Mouse (Mus musculus): Measurements from ENCODE around the gene Fam187b.

Gene Fam187b

DNA sequence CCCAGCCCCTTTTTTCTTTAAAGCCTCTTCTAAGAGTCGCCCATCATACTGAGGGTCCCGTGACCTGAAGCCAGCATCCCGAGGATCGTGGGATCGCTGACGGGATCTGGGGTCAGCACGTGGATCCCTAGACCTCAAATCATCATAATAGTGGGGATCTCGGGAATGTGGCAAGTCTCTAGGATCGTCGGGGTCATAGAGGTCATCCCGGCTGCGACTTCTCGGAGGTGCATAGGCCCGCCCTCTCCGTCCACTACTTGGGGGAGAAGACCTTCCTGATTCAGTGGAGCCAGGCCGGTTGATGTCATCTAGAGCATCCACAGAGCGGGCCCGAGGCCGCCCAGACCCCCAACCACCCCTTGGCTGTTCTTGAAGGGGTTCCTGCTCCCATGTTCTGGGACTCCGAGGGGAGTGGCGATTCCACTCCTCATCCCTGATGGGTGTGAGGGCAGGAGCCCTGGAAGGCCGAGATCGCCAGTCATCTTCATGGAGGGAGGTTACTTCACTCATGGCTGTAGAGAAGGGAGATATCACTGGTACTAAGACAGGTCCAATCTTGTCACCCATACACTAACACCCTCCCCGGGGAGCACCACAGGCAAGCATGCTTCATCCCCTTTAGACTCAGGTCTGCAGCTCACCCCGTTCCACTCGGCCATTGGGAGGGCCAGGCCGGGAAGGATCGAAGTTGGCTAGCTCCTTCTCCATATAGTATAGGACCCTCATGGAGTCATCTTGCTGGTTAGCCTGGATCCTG is 15.3 kb upstream of the Fam187b start:
- no peak for DNase-seq (ENCODE audit: low spot score)

DNA sequence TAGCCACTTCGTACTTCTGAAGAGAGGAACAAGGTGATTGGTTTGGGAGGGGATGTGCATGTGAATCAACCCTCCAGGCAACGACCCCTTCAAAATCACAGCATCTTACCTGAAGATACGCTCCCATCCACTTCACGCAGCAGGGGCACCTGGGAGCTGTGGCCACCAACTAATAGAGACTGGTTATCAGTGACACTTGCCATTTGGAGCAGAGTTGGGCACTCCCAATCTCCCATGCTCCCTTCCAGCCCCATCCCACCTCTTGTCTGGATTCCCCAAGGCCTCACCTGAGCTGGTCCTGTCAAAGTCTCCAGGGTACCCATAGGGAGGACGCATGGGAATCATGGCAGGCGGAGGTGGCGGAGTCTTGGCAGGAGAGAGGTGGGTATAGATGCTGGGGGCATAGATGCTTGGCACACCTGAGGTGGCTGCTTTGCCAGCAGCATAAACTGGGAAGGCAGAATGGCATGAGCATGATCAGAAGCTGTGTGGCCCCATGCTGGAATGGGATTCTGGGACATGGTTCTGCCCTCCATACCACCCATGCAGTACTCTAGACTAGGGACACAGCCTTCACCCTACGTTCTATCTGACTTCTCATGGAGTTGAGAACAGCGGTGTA is 14.6 kb upstream of the Fam187b start:
- DNase-seq (ENCODE audit: low spot score) = no peak

DNA sequence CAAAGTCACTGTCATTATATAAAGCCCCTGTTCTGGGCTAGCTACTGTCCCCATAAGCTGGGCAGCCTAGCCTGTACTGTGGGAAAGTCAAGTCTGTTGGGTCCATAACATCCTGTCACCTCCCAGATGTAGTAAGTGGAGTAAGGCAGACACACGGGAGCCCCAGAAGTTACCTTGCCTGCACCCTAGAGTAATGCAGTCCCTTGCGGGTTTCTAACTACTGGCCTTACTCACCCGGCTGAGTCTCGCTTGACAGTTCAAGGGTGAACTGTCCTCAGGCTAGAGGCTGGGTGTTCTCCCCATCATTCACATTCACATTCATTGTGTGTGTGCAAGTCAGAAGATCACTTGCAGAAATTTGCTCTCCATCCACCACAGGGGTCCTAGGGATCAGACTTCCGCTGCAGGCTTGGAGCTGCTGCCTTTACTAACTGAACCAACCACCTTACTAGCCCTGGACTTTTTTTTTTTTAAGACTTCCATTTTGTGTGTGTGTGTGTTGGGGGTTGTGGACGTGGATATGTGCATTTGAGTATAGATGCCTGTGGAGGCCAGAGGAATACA is 13.7 kb upstream of the Fam187b start:
- no peak for DNase-seq (ENCODE audit: low spot score)

DNA sequence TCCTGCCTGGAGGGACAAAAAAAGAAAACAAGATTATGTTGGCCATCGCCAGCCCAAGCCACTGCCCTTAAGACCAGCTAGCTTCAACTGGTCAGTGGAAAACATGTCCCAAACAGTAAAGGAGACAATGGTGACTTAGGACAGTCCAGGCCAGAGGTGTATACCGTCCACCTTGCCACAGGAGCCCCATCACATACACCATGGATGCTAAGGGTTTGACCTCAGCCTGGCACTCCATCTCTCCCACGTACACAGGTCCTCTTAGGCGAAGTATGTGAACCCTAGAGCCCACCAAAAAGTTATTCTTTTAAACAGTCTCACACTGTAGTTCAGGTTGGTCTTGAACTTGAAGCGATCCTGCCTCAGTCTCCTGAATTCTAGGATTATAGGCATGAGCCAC is 10.7 kb upstream of the Fam187b start:
- no peak for DNase-seq (ENCODE audit: low spot score)

DNA sequence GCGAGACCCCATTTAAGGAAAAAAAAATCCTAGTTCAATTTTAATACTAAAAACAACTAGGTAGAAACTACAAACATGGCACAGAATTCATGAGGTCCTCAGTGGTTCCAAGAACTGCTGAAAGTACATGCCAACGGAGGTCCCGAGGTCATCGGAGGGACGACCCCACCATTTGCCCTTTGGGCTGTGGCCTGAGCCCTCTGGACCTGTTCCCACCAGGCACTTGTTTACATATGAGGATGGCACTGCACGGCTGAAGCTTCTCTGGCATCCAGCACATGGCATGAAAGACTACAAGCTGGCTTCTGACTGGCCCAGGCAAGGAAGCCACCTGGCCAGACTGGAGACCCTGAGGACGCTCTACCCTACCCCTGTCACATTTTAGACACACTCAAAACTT is 9.2 kb upstream of the Fam187b start:
- DNase-seq (ENCODE audit: low spot score) = no peak

DNA sequence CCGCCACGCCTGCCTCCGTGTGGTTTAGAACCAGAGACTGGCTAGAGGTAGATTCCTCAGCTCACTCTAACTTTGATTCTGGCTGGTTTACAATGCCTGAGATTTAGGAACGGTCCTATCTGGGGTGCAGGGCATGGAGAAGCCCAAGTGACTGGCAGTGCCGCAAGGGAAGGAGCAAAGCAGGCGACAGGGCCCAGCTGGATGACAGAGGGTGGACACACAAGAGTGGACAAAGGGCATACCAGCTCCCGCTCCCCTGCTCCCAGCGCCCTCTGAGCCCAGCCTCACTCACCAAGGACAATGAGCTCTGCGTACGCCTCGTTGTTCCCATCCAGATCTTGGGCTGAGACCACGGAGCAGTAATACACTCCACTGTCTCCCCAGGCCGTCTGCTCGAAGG is 7.9 kb upstream of the Fam187b start:
- DNase-seq (ENCODE audit: low spot score) = no peak

DNA sequence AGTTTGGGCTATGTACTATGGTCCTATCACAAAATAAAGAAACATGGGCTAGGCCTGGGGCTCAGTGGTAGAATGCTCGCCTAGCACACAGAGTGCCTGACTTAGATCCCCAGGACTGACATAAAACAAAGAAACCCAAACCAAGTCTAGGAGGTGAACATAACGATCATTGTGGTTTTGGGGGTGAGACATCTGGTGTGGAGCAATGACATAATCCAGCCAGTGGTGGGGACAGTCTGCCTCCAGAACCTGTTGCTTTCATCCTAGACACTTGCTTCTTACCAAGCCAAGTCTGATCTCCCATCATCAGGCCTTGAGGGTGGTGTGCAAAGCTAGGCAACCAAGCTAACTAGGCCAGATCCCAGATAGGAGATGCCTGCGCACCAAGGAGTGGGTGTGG is 6.9 kb upstream of the Fam187b start:
- DNase-seq (ENCODE audit: low spot score) = no peak

DNA sequence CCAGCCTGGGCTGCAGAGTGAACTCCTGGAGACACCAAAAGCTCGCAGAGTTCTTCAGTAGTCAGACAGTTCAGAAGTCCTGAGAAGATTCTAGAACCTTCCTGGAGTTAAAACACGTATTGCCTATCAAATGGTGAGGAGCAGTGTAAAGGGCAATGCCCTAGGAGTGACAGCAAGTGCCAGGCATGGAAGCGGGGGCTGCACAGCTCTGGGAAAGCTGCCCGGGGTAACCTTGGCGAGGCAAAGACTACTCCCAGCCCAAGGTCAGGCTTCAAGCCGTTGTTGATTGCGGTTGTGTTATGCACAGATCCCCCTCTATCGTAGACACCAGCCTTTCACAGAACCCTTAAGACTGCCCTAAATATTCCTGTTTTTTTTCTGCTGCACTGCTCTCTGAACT is 5.0 kb upstream of the Fam187b start:
- DNase-seq (ENCODE audit: low spot score) = no peak

DNA sequence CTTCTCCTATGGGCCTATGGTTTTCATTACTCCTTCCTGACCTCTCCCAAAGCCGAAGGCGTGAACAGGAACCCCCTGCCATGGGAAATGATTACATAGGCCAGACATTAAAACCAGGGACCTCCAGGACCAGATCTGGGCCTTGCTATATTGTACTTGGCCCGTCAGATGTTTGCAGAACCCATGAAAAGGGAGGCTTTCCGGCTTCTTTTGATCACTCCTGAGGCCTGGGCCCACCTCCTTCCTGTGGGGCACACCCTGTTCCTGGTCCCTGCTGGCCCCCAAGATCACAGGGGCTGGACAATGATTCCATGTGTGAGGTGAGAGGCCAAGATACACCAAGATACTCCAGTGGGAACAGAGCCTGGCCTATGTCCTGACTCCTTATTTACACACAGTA is 4.4 kb upstream of the Fam187b start:
- no peak for DNase-seq (ENCODE audit: low spot score)

DNA sequence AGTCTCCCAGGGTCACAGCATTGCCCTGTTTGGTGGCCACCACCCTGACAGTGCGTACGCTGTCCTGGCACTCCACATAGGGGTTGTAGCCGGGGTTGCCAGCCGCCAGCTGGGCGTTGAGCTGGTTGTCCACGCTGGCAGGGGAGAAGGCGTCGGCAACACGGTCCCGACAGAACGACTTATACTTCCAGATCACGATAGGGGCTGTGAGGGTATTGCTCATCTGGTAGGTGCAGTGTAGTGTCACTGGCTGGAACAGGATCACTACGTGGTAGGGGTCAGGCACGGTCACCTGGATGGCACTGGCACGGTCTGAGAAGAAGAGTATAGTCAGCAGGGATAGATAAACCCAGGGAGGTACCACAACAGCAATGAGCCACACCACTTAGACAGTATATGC is 1.7 kb upstream of the Fam187b start:
- no peak for DNase-seq (ENCODE audit: low spot score)

DNA sequence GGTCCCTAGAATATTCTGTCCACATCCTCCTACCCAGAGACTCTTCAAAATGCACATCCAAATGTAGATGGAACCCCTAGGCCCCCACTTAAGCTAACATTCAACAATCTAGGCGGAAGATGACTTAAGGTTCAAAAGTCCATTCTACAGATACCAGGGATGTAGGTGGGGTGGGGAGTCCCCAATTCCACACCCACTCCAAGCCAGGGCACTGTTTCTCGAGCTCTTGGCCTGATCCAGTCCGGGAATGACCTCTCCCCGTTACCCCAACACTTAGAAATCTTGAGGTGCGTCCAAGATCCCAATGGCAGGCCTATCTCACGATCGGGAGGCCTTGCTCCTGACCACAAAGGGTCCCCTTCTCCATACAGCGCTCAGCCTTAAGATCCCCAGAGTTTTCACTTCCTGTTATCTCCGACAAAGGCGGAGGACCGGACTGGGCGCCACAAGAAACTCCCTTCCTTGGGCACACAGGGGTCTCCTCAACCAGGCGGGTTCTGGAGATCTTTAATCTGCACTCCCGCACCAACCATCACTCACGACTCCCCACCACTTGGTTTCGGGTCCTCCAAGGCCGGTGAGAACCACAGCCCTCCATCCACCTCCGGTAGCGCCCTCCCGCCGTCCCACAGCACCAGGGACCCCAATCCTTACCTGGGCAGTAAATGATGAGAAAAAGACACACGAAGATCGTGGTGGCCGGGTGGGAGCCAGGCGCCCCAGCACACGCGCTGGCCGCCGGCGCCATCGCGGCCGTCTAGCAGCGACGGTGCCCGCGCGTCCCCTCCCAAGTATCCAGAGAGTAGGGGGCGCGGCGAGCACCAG is 952 bp upstream of the Fam187b start:
- DNase-seq (ENCODE audit: low spot score) = no peak

DNA sequence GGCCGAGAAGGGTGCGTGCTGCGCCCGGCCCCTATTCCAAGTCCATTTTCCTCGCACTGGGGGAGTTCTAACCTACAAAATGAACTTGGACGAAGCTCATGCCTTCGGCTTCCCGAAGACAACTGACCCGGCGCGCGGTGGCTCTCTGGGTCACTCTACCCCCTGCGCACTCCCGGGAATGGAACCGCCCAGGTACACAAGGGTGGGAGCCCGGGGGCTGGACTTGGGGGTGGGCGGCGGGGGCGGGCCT is 414 bp upstream of the Fam187b start, which contains the start of gene Lsr:
Gene Lsr, minus strand, starts transcription at position 214 of the 250 bp plus-strand sequence.
- DNase-seq (ENCODE audit: low spot score) = no peak

DNA sequence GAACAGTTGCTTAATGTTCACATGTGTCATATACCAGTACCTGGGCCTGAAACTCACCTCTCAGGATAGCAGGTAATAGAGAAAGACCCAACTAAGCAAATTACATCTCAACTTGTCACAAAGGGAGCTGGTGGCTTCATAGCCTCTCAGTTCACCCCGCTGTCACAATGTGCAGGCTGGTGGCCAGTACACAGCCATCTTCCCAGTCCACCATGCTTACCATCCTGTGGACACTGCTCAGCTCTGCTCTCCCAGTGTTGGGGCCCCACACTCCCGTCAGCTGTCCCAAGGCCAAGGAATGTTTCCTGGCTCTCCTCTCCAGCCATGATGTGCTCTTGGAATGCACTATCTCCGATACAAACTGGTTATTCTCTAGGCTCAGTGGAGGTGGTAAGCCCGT is 8.1 kb downstream of the Fam187b start:
- no peak for DNase-seq (ENCODE audit: low spot score)

DNA sequence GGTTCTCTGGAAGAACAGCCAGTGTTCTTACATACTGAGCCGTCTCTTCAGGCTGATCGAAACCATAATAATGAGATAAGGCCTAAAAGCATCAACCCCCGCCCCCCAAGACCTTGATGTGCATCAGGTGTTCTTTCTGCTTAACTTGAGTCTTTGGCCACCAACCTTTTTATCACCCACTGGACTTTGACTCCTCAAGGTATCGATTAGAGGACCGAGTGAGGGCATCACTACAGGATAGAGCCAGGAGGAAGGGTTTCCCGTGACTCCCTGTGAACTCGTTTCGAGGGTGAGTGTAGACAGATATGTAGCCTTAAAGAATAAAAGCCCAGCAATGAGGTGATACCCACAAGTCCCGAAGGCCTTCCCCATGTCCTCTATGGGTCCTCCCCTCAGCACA is 11.8 kb downstream of the Fam187b start:
- DNase-seq (ENCODE audit: low spot score) = no peak

DNA sequence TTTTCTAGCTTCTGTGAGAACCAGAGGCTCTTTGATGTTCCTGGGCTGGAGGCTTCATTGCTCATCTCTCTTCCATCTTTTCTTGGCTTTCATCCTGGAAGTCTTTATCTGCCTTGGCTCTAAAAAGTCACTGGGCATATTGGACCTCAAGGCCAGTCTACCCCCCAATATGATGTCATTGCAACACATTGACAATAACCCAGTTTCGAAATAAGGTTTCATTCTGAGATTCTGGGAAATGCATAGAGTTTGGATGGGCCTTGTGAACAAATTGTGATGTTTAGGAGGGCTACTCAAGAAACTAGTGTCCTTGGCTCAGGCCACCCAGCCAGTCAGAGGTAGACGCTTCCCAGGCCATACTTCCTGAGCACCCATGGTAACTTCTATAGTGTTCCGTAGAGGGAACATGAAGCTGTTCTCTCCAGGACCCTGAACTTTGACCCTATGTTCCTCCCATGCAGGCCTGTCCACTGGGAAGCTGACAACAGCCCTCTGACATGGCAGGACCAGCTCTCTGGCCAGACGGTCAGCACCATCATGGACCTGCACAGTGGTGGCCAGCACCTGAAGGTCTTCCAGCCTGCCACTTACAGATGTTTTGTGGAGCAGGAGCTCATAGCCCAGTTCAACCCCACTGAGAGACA is 15.1 kb downstream of the Fam187b start:
- no peak for DNase-seq (ENCODE audit: low spot score)

DNA sequence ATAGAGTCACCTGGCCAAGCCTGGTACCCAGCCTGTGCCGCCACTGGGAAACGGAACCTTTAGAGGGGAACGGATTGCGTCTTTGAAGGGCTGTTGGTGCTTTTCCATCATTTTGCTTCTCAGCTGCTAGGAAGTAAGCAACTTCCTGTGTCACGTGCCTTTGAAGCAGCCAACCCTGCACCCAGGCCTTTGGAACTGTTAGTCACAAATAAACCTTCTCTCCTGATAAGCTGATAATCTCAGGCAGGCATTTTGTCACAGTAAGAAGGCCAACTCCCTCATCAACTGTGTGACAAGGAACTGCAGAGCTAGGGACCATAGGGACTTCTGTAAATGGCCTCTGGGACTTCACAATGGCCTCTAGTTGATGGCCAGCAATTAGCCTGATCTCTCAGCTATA is 18.6 kb downstream of the Fam187b start:
- no peak for DNase-seq (ENCODE audit: low spot score)

DNA sequence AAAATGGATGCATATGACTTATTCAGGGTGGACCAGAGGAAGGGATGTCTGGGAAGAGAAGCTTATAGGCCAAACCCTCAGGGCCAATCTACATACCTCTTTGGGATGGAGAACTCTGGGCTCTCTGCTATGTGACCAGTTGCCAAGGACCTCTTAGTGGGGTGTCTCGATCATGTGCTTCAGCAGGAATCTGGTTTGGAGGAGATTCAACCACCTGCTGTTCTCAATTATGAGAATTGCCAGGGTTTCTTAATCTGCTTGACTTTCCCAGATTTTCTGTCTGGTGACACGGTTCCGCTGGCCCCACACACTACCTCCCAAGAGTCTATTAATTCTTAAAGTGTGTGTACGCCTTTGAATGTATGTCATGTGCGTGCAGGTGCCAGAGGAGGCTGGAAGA is 20.4 kb downstream of the Fam187b start:
- no peak for DNase-seq (ENCODE audit: low spot score)

DNA sequence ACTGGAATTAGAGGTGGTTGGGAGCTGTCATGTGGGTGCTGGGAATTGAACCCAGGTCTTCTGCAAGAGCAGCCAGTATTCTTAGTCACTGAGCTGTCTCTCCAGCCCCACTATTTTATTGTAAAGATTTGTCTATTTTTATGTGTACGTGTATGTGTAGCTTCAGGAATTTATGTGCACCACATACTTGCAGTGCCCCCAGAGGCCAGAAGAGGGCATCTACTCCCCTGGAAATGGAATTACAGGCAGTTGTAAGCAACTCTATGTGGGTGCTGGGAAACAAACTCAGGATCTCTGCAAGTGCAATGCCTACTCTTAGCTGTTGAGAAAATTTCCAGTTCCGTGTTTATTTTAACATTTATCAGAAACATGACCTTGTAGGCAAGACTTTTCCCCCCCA is 22.9 kb downstream of the Fam187b start:
- DNase-seq (ENCODE audit: low spot score) = no peak

DNA sequence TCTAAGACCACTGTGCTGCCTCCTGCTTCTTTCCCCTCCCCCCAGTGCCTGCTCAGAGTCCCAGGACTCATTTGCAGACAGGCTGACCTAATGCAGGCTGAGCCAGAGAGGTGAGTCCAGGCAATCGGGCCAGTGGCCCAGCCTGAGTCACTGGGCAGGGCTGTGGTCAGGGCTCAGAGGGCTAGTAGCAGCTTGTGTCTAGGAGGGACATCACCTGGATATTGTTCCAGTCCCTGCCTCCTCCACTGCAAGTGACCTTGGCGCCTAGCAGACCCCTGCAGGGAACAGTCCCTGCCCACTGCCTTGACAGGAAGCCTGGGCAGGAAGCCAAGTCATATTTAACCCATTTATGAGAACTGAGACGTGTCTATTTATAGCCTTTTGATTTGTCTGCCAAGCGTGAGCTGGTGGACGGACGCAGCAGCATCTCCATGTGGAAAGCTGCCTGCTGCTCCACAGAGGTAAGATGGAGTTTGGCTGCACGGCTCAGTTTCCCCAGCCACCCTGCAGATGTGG is 27.0 kb downstream of the Fam187b start:
- no peak for DNase-seq (ENCODE audit: low spot score)

DNA sequence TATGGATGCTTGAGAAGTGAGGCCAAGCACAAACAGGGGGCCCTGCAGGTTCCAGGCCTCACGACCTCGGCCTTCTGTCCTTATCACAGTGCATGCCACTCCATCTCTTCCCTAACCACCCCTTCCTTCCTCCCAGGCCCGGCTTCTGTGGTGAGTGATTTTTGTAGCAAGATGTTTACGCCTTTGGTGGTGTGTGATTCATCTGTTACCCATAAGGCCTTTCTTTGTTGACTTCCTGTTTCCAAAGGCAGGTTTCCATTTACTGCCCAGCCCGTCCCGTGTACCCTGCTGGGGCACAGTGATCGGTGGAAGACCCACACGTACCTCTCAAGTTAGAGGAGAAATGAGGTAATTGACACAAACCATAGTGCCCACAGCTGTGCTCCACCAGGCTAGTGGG is 29.1 kb downstream of the Fam187b start:
- DNase-seq (ENCODE audit: low spot score) = no peak

DNA sequence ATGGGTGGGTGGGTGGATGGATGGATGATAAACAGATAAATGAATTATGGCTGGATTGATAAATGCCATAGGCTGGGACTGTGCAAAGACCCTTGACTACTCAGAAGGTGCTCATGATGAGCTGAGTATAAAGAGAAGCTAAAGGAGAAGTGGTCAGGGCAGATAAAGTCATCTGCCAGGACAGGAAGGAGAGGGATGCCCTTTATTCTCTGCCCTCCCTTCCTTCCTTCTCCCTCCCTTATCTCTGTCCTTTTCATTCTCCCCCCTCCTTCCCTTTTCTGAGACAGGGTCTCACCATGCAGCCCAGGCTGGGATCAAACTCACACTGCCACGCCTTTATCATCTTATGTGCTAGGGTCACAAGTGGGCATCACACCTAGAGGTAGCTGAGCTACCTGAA is 34.2 kb downstream of the Fam187b start:
- DNase-seq (ENCODE audit: low spot score) = no peak

DNA sequence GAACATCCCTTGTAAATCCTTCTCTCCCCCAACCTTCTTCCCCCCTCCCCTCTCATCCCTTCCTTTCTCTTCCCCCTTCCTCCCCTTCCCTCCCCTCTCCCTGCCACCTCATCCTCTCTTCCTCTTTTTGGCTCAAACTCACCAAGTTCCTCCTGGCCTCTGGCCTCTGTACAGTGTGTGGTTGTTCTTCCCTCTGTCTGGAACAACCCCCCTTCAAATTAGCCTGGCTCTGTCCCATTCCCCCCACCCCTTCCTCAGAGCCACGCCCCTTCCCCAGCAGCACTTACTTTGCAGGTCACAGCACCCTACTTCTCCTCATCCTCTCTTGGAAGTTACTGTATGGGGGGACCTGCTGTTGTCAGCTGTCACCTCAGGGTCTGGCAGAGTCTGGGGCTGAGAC is 34.6 kb downstream of the Fam187b start:
- no peak for DNase-seq (ENCODE audit: low spot score)
